Mouse (Mus musculus) spleen, adult 2 months (tissue): Measurements from ENCODE around the gene Cep97.

Experiments
- CTCF ChIP-seq: fragments of 200-500 bp; IDR thresholded peaks from 2 replicates; pipeline ENCODE4 v1.5.1; 2011; ENCODE audit warnings: mild to moderate bottlenecking, inconsistent platforms; ENCODE audit not compliant: insufficient read depth, insufficient read length, insufficient replicate concordance; ENCODE audit errors: extremely low read depth
- POLR2A ChIP-seq: fragments of 200-500 bp; IDR thresholded peaks from 2 replicates; pipeline ENCODE4 v1.6.1; 2011; ENCODE audit warnings: low read depth, low read length, inconsistent platforms

DNA sequence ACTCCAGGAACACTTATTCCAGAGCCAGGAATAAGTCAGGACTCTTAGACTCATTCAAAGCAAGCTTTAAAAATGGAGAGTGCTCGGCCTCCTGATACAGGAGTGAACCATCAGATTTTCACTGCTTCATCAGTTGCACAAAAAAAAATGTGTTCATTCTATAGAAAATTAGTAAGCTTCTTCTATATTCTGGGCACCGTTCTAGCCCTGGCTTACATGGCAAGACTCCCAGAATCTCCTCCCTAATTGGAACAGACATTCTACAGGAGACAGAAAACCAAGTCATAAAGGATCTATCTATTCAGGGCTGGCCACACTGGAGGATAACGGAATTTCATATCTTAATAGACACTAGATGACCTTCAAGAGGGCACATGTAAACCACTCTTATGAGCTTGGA lies 73.6 kb downstream of the Cep97 start:
- TF ChIP-seq POLR2A (no peak), CTCF (no peak)
